Mouse (Mus musculus) neural tube, embryonic 12.5 days (tissue): ENCODE results near the gene Lap3. TPM values are rescaled to one million over a fixed set of nuclear protein-coding genes. Genes with fewer than 3 reads are reported as not detected.

Source experiments
- ATAC-seq: fragments of 200-750 bp; cut with Nextera tagmentation; 2 replicates; pipeline ENCODE4 v1.8.0; 2017; ENCODE audit warnings: low read depth, mild to moderate bottlenecking, moderate TSS enrichment, moderate library complexity; ENCODE audit not compliant: low FRiP score
- H3K27ac ChIP-seq: fragments of 300-500 bp; sonication (generic); 2 replicates; pipeline ENCODE4 v1.5.1; 2016
- H3K27me3 ChIP-seq: fragments of 300-500 bp; sonication (generic); replicated peaks from 2 replicates; pipeline ENCODE4 v1.6.1; 2016; ENCODE audit warnings: mild to moderate bottlenecking
- H3K36me3 ChIP-seq: fragments of 300-500 bp; sonication (generic); 2 replicates; pipeline ENCODE4 v1.6.1; 2016; ENCODE audit warnings: mild to moderate bottlenecking
- H3K4me1 ChIP-seq: fragments of 300-500 bp; sonication (generic); 2 replicates; pipeline ENCODE4 v1.6.1; 2016
- H3K4me2 ChIP-seq: fragments of 300-500 bp; sonication (generic); replicated peaks from 2 replicates; pipeline ENCODE4 v1.6.1; 2016; ENCODE audit warnings: mild to moderate bottlenecking
- H3K4me3 ChIP-seq: fragments of 300-500 bp; sonication (generic); 2 replicates; pipeline ENCODE4 v1.5.1; 2016
- H3K9ac ChIP-seq: fragments of 300-500 bp; sonication (generic); 2 replicates; pipeline ENCODE4 v1.6.1; 2016; ENCODE audit warnings: mild to moderate bottlenecking
- H3K9me3 ChIP-seq: fragments of 300-500 bp; sonication (generic); 2 replicates; pipeline ENCODE4 v1.6.1; 2016; ENCODE audit warnings: mild to moderate bottlenecking
- WGBS: fragments of 180-500 bp; shearing (Covaris S2); methylation state at CpG from one replicate; pipeline ENCODE4 v1.1.7; 2016; 5-methylcytosine and 5-hydroxymethylcytosine counted together
- polyA plus RNA-seq: library from polyadenylated mRNA; unstranded; fragments of >200 nt; fragmentation: Nextera tagmentation; extraction: Ambion mirVana; gene quantifications from 2 replicates; pipeline ENCODE4 v1.2.1, GENCODE M21; 2016

The Lap3 gene
- polyA plus RNA-seq, 1 experiment from 2014 or later: 52.3 TPM

DNA sequence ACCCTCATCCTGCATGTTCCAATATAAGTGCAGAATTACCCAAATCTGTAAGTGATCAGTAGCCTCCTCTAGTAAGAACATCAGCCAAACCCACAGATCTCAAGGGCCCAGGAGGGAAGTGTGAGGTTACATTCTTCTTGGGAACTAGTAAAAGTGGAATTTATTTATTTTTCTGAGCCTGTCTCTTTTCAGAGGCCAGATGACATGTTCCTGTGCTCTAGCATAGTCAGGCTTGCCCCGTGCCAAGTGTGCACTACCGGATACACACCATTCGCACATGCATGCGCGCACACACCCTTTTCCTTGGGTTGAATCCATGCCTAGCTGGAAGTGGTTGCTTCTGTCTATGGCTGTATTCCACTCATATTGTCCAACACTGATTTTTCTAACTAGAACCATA, 17.4 kb upstream of the Lap3 start:
- no peaks in the 10 kb centered on the region for H3K27me3 ChIP-seq
- ATAC-seq: no peak
- WGBS: 96% methylated on average over 5 of the region's 5 CpGs
- H3K9ac ChIP-seq: no peak overlapping the region
- H3K36me3 ChIP-seq: no peaks in the 10 kb centered on the region
- no peaks in the 10 kb centered on the region for H3K9me3 ChIP-seq
- no peak overlapping the region for H3K4me3 ChIP-seq
- H3K27ac ChIP-seq: no peak overlapping the region
- no peak overlapping the region for H3K4me2 ChIP-seq
- no peaks in the 10 kb centered on the region for H3K4me1 ChIP-seq

DNA sequence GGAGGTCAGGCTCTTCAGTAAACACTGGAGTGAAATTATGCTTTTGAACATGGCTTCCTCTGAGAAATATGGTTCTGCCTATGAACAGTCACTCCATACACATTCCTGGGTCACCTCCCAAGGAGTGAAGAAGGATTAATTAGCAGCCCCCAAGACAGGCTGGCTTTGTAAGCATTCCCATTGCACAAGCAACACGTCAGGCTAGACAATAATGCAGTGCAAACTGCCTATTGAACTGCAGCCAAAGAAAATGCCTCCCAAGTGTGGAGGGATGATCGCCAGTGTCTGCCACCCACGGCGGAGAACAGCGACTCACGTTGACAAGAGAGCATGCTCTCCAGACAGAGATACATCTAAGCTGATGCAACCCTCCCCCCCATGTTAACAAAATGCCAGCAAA, 16.9 kb upstream of the Lap3 start:
- Histone ChIP-seq H3K27ac (no peak overlapping the region), H3K9ac (no peak overlapping the region), H3K27me3 (no peaks in the 10 kb centered on the region), H3K4me3 (no peak overlapping the region), H3K9me3 (no peaks in the 10 kb centered on the region), H3K4me2 (no peak overlapping the region), H3K36me3 (no peaks in the 10 kb centered on the region), H3K4me1 (no peaks in the 10 kb centered on the region)
- no peak for ATAC-seq
- 34% methylated on average over 6 of the region's 6 CpGs for WGBS

DNA sequence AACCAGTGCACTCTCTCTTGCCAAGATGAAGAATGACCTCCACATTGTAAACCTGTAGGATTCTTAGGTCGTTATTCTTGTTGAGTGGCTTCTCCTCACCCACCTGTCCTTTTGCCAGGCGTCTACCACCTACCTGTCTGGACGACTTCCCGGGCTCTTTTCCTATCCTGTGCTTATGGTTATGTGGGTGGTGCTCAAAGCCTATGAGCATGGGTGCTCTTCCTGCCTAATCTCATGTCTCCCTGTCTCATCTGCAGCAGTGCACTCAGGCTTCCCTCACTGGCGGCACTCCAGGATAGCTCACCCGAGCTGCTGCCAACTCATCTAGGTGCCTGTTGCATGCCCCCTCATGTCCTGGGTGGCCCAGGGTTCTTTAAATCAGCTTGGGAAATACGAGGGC, 15.6 kb upstream of the Lap3 start:
- H3K36me3 ChIP-seq: no peaks in the 10 kb centered on the region
- 83% methylated on average over 7 of the region's 7 CpGs for WGBS
- no peak overlapping the region for H3K9ac ChIP-seq
- H3K27me3 ChIP-seq: no peaks in the 10 kb centered on the region
- H3K27ac ChIP-seq: no peak overlapping the region
- no peaks in the 10 kb centered on the region for H3K4me1 ChIP-seq
- no peak for ATAC-seq
- H3K4me3 ChIP-seq: no peak overlapping the region
- no peak overlapping the region for H3K4me2 ChIP-seq
- H3K9me3 ChIP-seq: no peaks in the 10 kb centered on the region

DNA sequence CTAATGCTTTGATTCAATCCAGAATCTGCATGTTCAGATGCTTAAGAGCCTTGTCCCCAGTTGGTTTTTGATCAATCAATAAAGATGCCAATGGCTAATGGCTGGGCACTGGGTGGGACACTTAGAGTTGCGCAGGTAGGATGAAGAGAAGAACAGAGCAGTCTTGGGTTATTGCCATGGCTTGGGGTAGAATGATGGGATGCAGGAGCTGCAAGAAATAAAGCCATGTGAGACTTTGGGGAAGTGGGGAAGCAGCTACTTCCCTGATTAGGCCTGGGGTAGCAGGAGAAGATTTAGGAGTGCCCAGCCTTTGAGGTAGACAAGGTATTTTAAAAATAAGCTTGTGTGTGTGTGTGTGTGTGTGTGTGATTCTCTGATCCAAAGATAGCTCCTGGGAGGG, 13.1 kb upstream of the Lap3 start:
- Histone ChIP-seq H3K9ac (no peak overlapping the region), H3K9me3 (no peaks in the 10 kb centered on the region), H3K27ac (no peak overlapping the region), H3K4me3 (no peak overlapping the region), H3K4me2 (no peak overlapping the region), H3K27me3 (no peaks in the 10 kb centered on the region), H3K4me1 (no peaks in the 10 kb centered on the region), H3K36me3 (no peaks in the 10 kb centered on the region)
- ATAC-seq: no peak
- 88% methylated on average over 1 of the region's 1 CpGs for WGBS

DNA sequence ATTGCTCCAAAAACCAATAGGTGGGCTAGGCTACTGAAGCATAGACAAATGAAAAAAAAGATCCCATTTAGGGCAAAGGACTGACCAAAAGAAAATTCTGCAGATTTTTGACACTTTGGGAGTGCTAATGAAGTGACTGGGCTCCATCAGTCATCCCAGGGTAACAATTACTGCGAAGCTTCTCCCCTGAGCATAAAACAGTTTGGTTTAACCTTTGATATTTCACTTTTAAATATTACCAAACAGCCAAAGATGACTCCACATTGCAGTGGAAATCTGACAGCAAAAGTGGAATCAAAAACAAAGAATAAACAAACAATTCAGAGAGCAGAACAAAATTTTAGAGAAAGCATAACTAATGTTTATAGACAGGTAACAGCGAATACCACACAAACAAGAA, 12.0 kb upstream of the Lap3 start:
- H3K27me3 ChIP-seq: no peaks in the 10 kb centered on the region
- no peak overlapping the region for H3K27ac ChIP-seq
- no peak for ATAC-seq
- H3K4me1 ChIP-seq: no peaks in the 10 kb centered on the region
- H3K9ac ChIP-seq: no peak overlapping the region
- H3K4me2 ChIP-seq: no peak overlapping the region
- WGBS: 83% methylated on average over 2 of the region's 2 CpGs
- no peak overlapping the region for H3K4me3 ChIP-seq
- H3K9me3 ChIP-seq: no peaks in the 10 kb centered on the region
- no peaks in the 10 kb centered on the region for H3K36me3 ChIP-seq

DNA sequence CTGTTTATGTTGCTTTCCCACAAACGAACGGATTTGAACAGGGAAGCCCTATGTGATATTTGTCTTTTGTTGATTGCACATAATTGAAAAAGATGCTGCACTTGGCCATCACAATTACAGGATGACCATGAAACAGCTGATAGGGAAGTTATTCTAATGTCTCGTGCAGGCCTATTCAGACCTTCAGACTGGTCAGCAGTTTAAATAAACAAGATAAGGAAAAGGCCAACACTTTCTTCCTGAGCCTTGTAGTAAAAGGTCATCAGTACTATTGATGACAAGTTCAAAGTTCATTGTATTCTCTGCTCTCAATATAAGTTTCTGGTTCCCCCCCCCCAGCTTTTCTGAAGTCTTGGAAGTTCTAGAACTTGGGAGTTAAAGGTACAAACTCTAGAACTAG, 10.6 kb upstream of the Lap3 start:
- no peaks in the 10 kb centered on the region for H3K36me3 ChIP-seq
- no peak overlapping the region for H3K9ac ChIP-seq
- 81% methylated on average over 3 of the region's 3 CpGs for WGBS
- H3K4me1 ChIP-seq: no peaks in the 10 kb centered on the region
- no peak overlapping the region for H3K4me2 ChIP-seq
- H3K27ac ChIP-seq: no peak overlapping the region
- no peak overlapping the region for H3K4me3 ChIP-seq
- ATAC-seq: no peak
- no peaks in the 10 kb centered on the region for H3K27me3 ChIP-seq
- H3K9me3 ChIP-seq: no peaks in the 10 kb centered on the region

DNA sequence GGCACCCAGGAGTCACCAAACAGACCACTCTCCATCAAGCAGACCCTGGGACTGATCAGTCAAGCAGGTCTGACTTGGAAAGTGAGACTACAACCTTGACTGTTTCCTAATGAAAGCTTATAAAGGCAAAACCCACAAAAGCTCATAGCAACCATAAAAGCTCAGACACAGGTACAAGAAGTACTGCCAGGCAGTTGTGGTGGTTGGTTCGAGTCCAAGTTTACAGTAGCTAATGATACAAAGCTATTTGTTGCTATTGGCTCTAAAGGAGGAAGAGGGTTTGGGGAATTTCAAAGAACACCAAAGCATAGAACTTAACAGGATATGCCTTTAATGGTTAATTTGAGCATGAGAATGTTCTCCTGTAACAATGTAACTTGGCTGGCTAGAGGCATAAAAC, 9.5 kb upstream of the Lap3 start:
- Histone ChIP-seq H3K4me3 (no peak overlapping the region), H3K4me2 (no peak overlapping the region), H3K9me3 (no peaks in the 10 kb centered on the region), H3K9ac (no peak overlapping the region), H3K27ac (no peak overlapping the region), H3K4me1 (no peaks in the 10 kb centered on the region), H3K36me3 (no peaks in the 10 kb centered on the region), H3K27me3 (no peaks in the 10 kb centered on the region)
- no peak for ATAC-seq
- WGBS: 79% methylated on average over 1 of the region's 1 CpGs

DNA sequence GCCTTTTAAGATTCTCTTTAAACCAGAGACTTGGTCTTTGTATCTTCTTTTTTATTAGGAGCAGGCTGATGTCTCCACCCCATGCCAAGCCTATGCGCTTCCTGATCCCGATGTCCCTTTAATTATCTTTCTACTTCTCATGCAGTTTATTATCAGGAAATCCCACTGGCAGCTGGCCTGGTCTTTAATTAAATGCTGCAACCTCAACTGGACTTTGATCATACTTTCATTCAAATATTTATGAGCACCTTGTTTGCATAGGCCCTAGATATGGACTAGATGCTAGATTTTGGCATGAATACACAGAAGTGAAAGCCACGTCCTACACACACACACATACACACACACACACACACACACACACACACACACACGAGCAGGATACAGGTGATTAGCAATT, 1.4 kb upstream of the Lap3 start:
- 77% methylated on average over 4 of the region's 4 CpGs for WGBS

DNA sequence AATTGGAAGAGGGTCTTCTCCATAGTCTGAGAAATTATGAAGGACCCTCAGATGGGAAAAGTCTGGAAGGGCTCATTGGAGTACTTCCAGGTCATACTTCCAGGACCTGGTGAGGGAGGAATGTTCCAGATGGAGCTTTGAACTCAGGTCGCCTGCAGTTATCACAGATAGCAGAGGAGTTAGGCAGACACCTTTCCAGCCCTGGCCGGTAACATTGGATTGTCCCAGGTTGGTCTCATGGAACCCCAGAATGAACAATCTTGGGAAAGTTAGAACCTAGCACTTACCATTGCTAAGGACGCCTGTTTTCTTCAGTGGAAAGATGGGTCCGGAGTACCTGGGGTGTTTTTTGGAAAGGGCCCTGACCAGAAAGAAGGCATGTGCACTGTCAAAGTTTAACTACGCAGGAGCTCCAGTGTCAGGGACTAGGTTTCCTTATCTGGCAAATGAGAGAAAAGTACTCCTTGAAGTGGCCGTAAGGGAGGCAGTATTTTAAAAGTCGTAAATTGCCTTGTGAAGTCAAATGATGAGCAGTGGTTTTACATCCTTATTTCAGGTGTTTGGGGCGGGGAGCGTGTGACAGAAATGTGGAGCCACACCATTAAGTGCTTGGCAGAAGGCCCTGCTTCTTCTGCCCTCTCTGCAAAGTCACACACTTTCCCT, 1.1 kb downstream of the Lap3 start:
- Histone ChIP-seq H3K27ac (no peak overlapping the region), H3K4me3 (peak overlapping the region; percentile 58), H3K9ac (peak overlapping the region; percentile 61), H3K27me3 (no peaks in the 10 kb centered on the region), H3K4me2 (peak overlapping the region; percentile 76), H3K36me3 (peaks cover 24% of the 10 kb centered on the region), H3K4me1 (peaks cover 7% of the 10 kb centered on the region; the same call in 1 of the 2 replicates), H3K9me3 (no peaks in the 10 kb centered on the region)
- no peak for ATAC-seq
- WGBS: 61% methylated on average over 9 of the region's 9 CpGs

More for the DNA sequence above, 1.4 kb upstream of the Lap3 start:
- ATAC-seq: no peak
- peaks cover 3% of the 10 kb centered on the region; the same call in 1 of the 2 replicates for H3K36me3 ChIP-seq
- no peaks in the 10 kb centered on the region for H3K27me3 ChIP-seq
- H3K9ac ChIP-seq: no peak overlapping the region
- no peak overlapping the region for H3K4me3 ChIP-seq
- H3K4me1 ChIP-seq: peaks cover 7% of the 10 kb centered on the region; the same call in 1 of the 2 replicates
- no peak overlapping the region for H3K4me2 ChIP-seq
- H3K27ac ChIP-seq: no peak overlapping the region
- no peaks in the 10 kb centered on the region for H3K9me3 ChIP-seq

DNA sequence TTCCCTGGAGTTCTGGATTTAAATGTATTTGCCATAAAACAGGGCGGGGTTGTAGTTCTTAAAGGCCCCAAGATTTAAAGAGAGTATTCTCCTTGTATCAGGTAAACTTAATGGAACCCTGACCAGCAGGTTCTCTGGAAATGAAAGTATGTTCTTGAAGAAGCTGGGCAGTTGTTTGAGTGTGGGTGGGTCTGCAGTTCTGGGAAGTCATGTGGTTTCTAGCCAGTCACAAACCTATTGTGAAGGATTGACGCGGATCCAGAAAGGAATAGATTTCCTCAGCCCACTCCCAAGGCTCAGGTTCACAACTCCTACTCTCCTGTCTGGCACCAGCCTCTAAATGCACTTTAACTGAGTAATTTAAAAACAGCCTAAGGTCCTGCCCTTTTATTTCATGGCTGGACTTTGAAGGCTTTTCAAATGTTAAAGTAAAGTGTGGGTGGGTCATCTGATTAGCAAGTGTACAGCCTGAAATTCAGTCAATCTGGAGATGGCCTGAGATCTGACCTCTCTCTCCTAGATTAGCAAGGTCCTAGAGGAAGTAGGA, 2.3 kb downstream of the Lap3 start:
- Histone ChIP-seq H3K27ac (no peak overlapping the region), H3K9ac (no peak overlapping the region), H3K4me1 (peaks cover 7% of the 10 kb centered on the region; the same call in 1 of the 2 replicates), H3K4me2 (no peak overlapping the region), H3K27me3 (no peaks in the 10 kb centered on the region), H3K4me3 (no peak overlapping the region), H3K36me3 (peaks cover 27% of the 10 kb centered on the region), H3K9me3 (no peaks in the 10 kb centered on the region)
- ATAC-seq: no peak
- 96% methylated on average over 3 of the region's 3 CpGs for WGBS

DNA sequence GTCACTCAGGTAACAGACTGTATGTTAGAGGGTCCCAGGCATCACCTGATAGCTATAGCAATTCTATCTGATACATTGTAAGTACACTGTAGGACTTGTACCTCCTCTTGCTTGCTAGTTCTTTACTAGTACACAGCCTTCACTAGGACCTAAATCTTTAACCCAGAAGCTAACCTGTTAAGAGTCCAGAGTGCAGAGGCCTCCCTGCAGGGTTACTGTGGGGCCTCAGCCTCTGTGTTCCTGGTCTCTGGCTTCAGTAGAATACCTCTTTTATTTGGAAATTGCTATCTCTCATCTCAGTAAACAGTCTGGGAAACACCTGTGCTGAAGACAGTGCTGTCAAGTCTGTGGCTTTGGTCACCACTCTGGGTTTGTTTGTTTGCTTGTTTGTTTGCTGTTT, 2.9 kb downstream of the Lap3 start:
- Histone ChIP-seq H3K4me3 (no peak overlapping the region), H3K36me3 (peaks cover 27% of the 10 kb centered on the region)
- ATAC-seq: no peak

DNA sequence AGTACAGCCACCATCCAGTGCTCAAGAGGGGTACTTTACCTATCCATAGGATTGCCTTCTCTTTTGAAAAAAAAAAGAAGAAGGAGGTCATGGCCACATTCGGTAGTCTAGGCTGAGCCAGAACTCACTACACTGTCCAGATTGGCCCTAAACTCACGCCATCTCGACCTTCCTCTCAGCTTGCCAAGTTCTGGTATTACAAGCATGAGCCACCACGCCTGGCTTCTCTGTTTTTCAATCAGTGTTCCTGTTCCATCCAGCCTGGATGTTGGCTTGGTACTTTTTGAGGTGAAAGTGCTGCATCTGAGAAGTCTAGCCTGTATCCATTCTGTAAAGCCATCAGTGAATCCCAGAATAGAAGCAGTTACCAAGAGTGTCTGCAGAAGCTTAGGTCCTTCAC, 3.3 kb downstream of the Lap3 start:
- no peak overlapping the region for H3K4me2 ChIP-seq
- H3K36me3 ChIP-seq: peaks cover 27% of the 10 kb centered on the region
- H3K27ac ChIP-seq: no peak overlapping the region
- no peak overlapping the region for H3K9ac ChIP-seq
- WGBS: 92% methylated on average over 4 of the region's 4 CpGs
- no peak overlapping the region for H3K4me3 ChIP-seq
- no peaks in the 10 kb centered on the region for H3K9me3 ChIP-seq
- peaks cover 7% of the 10 kb centered on the region; the same call in 1 of the 2 replicates for H3K4me1 ChIP-seq
- H3K27me3 ChIP-seq: no peaks in the 10 kb centered on the region
- no peak for ATAC-seq

More for the DNA sequence above, 2.9 kb downstream of the Lap3 start:
- Histone ChIP-seq H3K4me1 (peaks cover 7% of the 10 kb centered on the region; the same call in 1 of the 2 replicates), H3K27me3 (no peaks in the 10 kb centered on the region), H3K9me3 (no peaks in the 10 kb centered on the region), H3K9ac (no peak overlapping the region), H3K4me2 (no peak overlapping the region), H3K27ac (no peak overlapping the region)

DNA sequence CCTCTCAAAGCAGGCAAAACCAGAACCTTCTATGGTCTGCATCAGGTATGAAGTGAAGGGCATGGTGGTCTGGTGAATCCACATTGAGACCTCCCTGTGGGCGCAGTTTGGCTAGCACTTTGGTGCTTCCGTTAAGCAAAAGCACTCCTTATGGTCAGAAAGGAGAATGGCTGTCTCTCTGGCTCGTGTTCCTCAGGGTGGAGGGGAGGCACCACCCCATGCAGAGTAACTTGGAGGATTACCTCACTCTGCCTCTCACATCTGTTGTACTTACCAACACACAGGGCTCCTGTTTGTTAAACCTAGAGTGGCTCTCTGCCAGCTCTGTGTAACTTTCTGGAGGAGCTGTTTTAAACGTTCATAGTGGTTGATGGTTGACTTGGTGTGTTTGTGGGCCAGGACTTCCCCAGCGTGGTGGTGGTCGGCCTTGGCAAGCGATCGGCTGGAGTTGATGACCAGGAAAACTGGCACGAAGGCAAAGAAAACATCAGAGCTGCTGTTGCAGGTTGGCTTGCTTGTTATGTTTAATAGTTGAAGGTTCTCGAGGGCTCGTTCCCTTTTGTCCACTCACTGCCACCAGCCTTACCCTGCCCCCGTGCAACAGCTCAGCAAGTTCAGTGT, 3.9 kb downstream of the Lap3 start:
- no peaks in the 10 kb centered on the region for H3K27me3 ChIP-seq
- H3K9ac ChIP-seq: no peak overlapping the region
- peaks cover 7% of the 10 kb centered on the region; the same call in 1 of the 2 replicates for H3K4me1 ChIP-seq
- H3K4me2 ChIP-seq: no peak overlapping the region
- no peak overlapping the region for H3K4me3 ChIP-seq
- ATAC-seq: no peak
- H3K9me3 ChIP-seq: no peaks in the 10 kb centered on the region
- H3K27ac ChIP-seq: no peak overlapping the region
- H3K36me3 ChIP-seq: peaks cover 31% of the 10 kb centered on the region
- WGBS: 93% methylated on average over 12 of the region's 12 CpGs
